Mouse (Mus musculus): ENCODE measurements around the gene Adnp.

Gene Adnp

GRCm38 (mm10) chr2:168207883-168208282, 971 bp upstream of the Adnp start:
- in situ Hi-C loops (cut with MboI; ENCODE audit: low sequenced_read_pairs): no loop called here

GRCm38 (mm10) chr2:168205681-168206631, 956 bp downstream of the Adnp start:
- in situ Hi-C loops (cut with MboI; ENCODE audit: low sequenced_read_pairs): no loop called here

- in situ Hi-C loops (cut with MboI; ENCODE audit: low sequenced_read_pairs): no loop called here
Measured at GRCm38 (mm10) chr2:168205265-168205664, 1.6 kb downstream of the Adnp start.

GRCm38 (mm10) chr2:168204476-168204999, 2.4 kb downstream of the Adnp start:
- in situ Hi-C loops (cut with MboI; ENCODE audit: low sequenced_read_pairs): no loop called here

- in situ Hi-C loops (cut with MboI; ENCODE audit: low sequenced_read_pairs): no loop called here
Measured at GRCm38 (mm10) chr2:168200014-168200691, 6.8 kb downstream of the Adnp start.

GRCm38 (mm10) chr2:168199476-168199875, 7.4 kb downstream of the Adnp start:
- in situ Hi-C loops (cut with MboI; ENCODE audit: low sequenced_read_pairs): no loop called here

GRCm38 (mm10) chr2:168198421-168198820, 8.5 kb downstream of the Adnp start:
- in situ Hi-C loops (cut with MboI; ENCODE audit: low sequenced_read_pairs): no loop called here

DNA sequence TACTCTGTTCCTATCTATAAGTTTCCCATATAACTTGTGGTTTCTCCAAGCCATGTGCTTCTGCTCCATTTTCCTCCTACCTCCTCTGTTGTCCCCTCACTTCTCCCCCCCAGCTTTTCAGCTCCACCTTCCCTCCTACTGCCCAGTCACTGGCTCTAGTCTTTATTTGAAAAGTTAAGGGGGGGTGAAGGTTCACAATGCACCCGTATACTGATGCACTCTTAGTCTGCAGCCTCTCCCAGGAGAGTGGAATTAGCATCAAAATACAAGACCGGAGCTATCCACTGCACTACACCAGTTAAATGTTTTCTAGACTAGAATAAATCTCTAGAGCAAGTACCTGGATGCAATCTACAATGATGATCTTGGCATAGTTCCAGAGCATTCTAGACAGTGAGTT, 11.2 kb downstream of the Adnp start:
- in situ Hi-C loops (cut with MboI; ENCODE audit: low sequenced_read_pairs): no loop called here

DNA sequence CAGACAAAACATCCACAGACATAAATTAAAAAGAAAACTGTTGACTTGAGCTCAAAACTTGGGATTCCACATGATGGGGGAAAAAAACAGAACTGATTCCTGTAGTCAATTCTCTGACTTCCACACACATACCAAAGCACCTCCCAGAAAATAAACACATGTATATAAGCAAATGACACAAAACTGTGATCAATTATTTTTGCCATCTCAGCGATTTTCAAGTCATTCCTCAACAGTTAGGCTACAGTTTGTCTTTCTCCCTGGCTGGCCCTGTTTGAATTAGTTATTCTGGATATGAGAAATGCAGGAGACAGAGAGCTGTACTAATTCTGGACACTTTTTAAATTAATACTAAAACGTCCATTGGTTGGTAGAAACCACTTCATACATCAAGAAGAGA, 13.2 kb downstream of the Adnp start:
- in situ Hi-C loops (cut with MboI; ENCODE audit: low sequenced_read_pairs): no loop called here

DNA sequence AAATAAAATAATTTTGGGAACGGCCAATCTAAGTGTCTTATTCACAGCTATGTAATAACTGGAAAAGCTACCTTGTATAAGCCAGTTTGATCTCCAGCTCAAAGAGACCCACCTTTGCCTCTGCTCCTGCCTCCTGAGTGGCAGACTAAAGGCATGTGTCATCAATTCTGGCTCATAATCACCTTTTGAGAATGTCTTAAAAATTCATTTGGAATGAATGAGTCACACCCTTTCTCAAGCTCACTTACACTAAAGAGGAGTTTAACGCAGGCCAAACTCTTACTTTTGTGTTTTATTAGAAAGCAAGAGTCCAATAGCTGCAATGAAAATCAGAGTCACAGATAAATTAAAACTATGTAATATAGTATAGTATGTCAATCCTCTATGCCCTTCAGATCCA, 15.1 kb downstream of the Adnp start:
- in situ Hi-C loops (cut with MboI; ENCODE audit: low sequenced_read_pairs): no loop called here

DNA sequence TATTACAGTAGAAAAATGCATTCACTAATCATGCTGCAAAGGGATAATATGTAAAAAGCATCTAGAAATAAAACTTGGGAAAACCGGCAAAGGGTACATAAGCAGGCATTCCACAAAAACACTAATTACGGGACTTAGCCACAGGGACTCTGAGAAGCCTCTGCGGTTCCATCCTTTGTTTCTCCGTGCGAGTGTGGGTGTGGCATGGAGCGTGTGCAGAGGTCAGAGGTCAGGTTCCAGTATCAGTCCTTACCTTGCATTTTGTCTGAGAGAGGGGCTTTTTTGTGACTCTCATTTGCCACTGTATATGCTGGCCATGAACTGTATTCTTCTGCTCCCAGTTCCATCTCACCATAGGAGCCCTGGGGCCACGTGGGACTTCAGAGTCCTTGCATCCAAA, 31.0 kb downstream of the Adnp start:
- in situ Hi-C loops (cut with MboI; ENCODE audit: low sequenced_read_pairs): no loop called here

DNA sequence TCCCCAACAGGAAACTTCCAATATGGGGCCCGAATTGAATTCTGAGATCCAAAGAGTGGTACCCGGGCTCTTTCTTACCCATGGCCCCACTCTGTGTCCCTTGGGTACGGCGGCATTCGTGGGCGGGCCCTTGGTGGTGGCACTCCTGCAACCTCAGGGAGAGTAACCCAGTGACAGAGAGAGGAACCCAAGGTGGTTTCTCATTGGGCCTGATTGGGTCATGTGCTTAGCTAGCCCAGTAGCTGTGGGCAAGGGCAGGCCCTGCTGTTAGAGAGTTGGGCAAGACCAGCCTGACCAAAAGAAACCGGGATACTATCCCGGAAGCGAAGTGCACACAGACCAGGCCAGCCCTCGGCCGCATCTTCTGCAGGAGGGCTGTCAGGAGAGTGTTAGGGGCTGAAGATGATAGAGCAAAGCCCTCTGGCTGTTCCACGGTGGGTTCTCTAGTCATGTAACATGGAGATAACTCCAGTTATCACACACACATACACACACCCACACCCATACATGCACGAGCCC, 36.7 kb downstream of the Adnp start:
- in situ Hi-C loops (cut with MboI; ENCODE audit: low sequenced_read_pairs): no loop called here

DNA sequence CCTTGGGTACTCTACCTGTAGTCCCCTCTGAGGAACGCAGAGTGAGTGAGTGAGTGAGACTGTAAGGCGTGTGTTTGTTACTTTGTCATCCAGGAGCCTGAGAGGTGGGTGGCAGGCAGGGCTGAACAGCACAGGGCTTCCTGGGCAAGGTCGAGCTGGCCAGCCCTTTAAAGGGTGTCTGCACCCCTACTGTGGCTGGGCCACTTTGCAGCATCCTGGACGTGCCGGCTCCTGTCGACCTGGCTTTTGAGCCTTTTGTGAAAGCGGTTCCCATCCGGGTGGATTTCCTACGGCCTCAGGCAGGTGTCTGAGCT, 37.2 kb downstream of the Adnp start:
- in situ Hi-C loops (cut with MboI; ENCODE audit: low sequenced_read_pairs): no loop called here

GRCm38 (mm10) chr2:168168892-168169799, 37.8 kb downstream of the Adnp start:
- in situ Hi-C loops (cut with MboI; ENCODE audit: low sequenced_read_pairs): no loop called here

DNA sequence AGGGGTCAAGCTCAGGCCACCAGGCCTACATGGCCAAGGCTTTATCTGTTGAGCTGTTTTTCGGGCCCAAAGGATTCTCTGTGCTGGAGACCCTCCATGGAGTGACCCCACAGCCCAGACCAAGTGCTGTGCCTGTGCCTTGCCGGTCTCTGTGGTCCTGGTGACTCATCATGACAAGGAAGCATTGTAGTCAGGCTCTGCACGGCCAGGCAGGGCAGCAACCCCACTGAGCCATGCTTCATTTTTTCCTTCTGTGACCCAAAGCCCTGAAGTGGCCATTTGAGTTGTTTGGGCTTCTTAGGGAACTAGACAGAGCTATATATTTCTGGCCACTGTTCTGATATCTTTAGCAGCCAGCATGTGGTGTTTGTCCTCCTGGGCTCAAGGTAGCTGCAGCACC, 39.1 kb downstream of the Adnp start:
- in situ Hi-C loops (cut with MboI; ENCODE audit: low sequenced_read_pairs): no loop called here

DNA sequence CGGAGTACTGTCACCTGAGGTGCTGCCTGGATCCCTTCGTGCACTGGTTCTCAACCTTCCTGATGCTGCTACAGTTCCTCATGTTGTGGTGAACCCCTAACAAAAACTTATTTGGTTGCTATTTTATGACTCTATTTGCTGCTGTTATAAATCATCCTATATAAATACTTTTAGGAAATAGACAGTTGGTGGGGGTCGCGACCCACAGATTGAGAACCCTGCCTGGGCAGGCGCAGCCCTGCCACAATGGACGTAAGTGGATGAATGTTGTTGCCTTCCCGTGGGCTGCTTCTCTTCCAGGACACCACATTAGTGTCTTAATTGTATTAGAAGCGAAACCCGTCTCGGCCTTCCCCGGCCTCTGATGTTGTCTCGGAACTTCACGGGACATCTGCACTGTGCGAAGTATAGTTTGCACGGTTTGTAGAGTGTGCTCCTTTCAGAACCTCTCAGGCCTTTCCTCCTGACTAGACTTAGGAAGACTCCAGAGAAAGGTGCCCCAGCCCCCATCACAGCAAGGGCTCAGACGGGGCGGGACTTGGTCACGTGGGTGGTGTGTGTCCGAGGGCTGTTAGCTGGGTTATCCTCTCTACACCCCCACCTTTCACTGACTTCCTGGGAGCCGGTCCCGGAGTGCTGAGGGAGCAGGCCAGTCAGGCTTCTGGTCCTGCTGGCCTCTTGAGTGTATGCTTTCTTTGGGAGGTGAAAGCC, 40.0 kb downstream of the Adnp start:
- in situ Hi-C loops (cut with MboI; ENCODE audit: low sequenced_read_pairs): no loop called here

DNA sequence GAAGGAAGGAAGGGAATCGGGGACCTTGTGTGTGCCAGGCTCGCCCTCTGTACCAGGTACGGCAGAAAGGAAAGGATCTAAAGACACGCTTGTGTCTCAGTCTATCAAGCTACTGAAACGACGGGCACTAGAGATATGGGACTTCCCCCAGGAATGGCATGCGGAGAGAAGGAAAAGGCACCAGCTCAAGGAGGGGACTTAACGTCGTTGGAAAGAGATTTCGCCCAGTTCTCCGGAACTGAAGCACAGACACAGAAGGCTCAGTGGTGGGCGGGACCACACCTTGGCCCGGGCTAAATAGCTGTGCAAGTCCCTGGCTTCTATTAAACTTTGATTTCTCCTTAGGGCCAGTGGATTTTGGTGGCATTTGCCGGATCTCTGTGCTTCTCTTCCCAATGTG, 44.9 kb downstream of the Adnp start:
- in situ Hi-C loops (cut with MboI; ENCODE audit: low sequenced_read_pairs): no loop called here

GRCm38 (mm10) chr2:168161514-168161971, 45.4 kb downstream of the Adnp start:
- in situ Hi-C loops (cut with MboI; ENCODE audit: low sequenced_read_pairs): no loop called here

- in situ Hi-C loops (cut with MboI; ENCODE audit: low sequenced_read_pairs): no loop called here
Measured at GRCm38 (mm10) chr2:168160370-168160930, 46.5 kb downstream of the Adnp start.

Data from CH12F3 (cell line).